Mouse (Mus musculus) heart, postnatal 10 days (tissue): ENCODE measurements around the gene Slc40a1. TPM values are rescaled to one million over a fixed set of nuclear protein-coding genes. Genes with fewer than 3 reads are reported as not detected.

Experiments
- total RNA-seq, 2 experiments: library from RNA; stranded (reverse); gene quantifications; 2 replicates each; pipeline ENCODE4 v1.2.3; 2021

Gene Slc40a1
- total RNA-seq, 2 experiments from 2014 or later = 15.2 to 19.4 TPM

Other genes starting within 250 kb of the Slc40a1 start
- gene Wdr75, start 131.4 kb downstream of the Slc40a1 start, total RNA-seq = 10 to 100 TPM; 23.4 to 27.9 TPM
- not detected for gene Gm5269, start 36.2 kb downstream of the Slc40a1 start, total RNA-seq
- under 1 TPM; 0.64 to 0.69 TPM for gene Dnah7b, start 139.8 kb upstream of the Slc40a1 start, total RNA-seq